ENCODE assay signal across 7 mouse cellular contexts in the genomic region with DNA sequence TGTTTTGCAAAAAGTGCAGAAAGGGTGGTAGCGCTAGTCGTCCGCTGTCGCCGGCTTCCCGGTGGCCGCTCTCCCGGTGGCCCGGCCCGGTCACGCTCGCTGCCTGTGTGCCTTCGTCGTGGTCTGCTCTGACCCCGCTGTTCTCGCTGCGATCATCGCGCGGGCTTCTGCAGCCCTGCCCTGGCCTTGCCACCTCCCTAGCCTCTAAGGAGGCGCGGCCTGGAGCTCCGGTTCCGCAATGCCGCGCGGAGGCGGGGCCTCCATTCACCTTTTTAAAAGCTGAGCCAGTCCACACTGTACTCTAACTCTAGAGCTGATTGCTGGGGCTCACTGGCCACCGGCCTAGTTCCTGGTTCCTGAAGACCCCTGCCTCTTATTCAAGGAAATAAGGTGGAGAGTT. TPM values are rescaled to one million over a fixed set of nuclear protein-coding genes. Genes with fewer than 3 reads are reported as not detected.
DNase-seq lines count a peak whose midpoint lies in the region; ATAC-seq and TF ChIP-seq lines count a peak whose summit lies in the region.

No protein-coding gene starts in this region.

- no peaks in the 10 kb centered on the region for H3K4me1 ChIP-seq in hindbrain, postnatal 0 days (ENCODE audit: insufficient read depth, low read length)
- peaks cover 0 to 2% of the 10 kb centered on the region in 2 experiments; a peak in 2 of 4 replicates for H3K4me1 ChIP-seq in liver, embryonic 14.5 days (replicated peaks; ENCODE audit: control insufficient read depth in 2 of 2, insufficient read depth in 2 of 2, low read length in 1 of 2)

- TF ChIP-seq CTCF in hindbrain, postnatal 0 days (IDR thresholded peaks at IDR 0.05; ENCODE audit: low read depth), result no peak
- TF ChIP-seq CTCF in liver, embryonic 14.5 days (IDR thresholded peaks at IDR 0.05; ENCODE audit: low read depth), result no peak

- peak; percentile 53; the same call in 1 of the 2 replicates for ATAC-seq in hindbrain, postnatal 0 days
- peak; percentile 97 for ATAC-seq in liver, embryonic 14.5 days (ENCODE audit: insufficient read depth)

- H3K27ac ChIP-seq in hindbrain, postnatal 0 days, result peak overlapping the region; percentile 12; the same call in 1 of the 2 replicates
- H3K27ac ChIP-seq in liver, embryonic 14.5 days, result no peak overlapping the region

- H3K27me3 ChIP-seq in hindbrain, postnatal 0 days (ENCODE audit: insufficient read depth, low read length), result no peaks in the 10 kb centered on the region
- H3K27me3 ChIP-seq in liver, embryonic 14.5 days (ENCODE audit: control insufficient read depth, insufficient read depth, low read length), result no peaks in the 10 kb centered on the region

- H3K4me2 ChIP-seq in hindbrain, postnatal 0 days (ENCODE audit: low read depth, low read length), result peak overlapping the region; percentile 55
- peak overlapping the region; percentile 88 for H3K4me2 ChIP-seq in liver, embryonic 14.5 days (ENCODE audit: low read depth)

- TF ChIP-seq EP300 in liver, embryonic 14.5 days (IDR thresholded peaks at IDR 0.05; ENCODE audit: low read depth), result no peak

- H3K36me3 ChIP-seq in hindbrain, postnatal 0 days (ENCODE audit: insufficient read depth, low read length), result no peaks in the 10 kb centered on the region
- no peaks in the 10 kb centered on the region for H3K36me3 ChIP-seq in liver, embryonic 14.5 days (replicated peaks; ENCODE audit: control insufficient read depth, insufficient read depth, low read depth)

- peak overlapping the region; percentile 28 for H3K9ac ChIP-seq in hindbrain, postnatal 0 days (replicated peaks; ENCODE audit: low read length)
- H3K9ac ChIP-seq in liver, embryonic 14.5 days (replicated peaks), result peak overlapping the region; percentile 77

- WGBS in hindbrain, postnatal 0 days, result 5% methylated on average over 29 of the region's 29 CpGs
- WGBS in liver, embryonic 14.5 days (ENCODE audit: insufficient replicate concordance), result under 1% methylated on average over 29 of the region's 29 CpGs

- no peaks in the 10 kb centered on the region for H3K9me3 ChIP-seq in hindbrain, postnatal 0 days (ENCODE audit: low read length)
- no peaks in the 10 kb centered on the region for H3K9me3 ChIP-seq in liver, embryonic 14.5 days (ENCODE audit: control insufficient read depth, low read length)

- peak overlapping the region; percentile 32 for H3K4me3 ChIP-seq in hindbrain, postnatal 0 days (ENCODE audit: low read length)
- peak overlapping the region; percentile 57 to 68 for H3K4me3 ChIP-seq in liver, embryonic 14.5 days (ENCODE audit: insufficient read depth in 1 of 2, low read depth in 2 of 2, low read length in 2 of 2)

- peak; percentile 65 for DNase-seq in adrenal gland, adult 8-10 months
- DNase-seq in cerebellum, postnatal 14 days, result peak; percentile 58 to 59
- DNase-seq in gastrocnemius, postnatal 10 days, result peak; percentile 61
- DNase-seq in hindbrain, postnatal 0 days (ENCODE audit: low spot score), result peak; percentile 47
- DNase-seq in liver, embryonic 14.5 days (ENCODE audit: low read depth in 3 of 3, low spot score in 3 of 3), result peak; percentile 51 to 54 (median 53)
- peak; percentile 44 to 47 for DNase-seq in natural killer cell, adult 2 months (ENCODE audit: low spot score in 2 of 2)
- DNase-seq in testis, postnatal 10 days (ENCODE audit: low spot score), result peak; percentile 79

RNA-seq across cellular contexts. Expression of gene Hsf5, which starts 22.2 kb away (rescaled TPM):
- total RNA-seq in adrenal gland, adult 8-10 months (2022), result under 1 TPM in 2 of 4 experiments, not detected in 2; 0.27 to 0.49 TPM
- total RNA-seq in gastrocnemius, postnatal 10 days (2021), result under 1 TPM in 1 of 2 experiments, not detected in 1; 0.05 TPM
- 0.10 and 0.29 TPM in 2 replicates for total RNA-seq in hindbrain, postnatal 0 days (2014; rRNA removed)
- 0.20 and 0.33 TPM in 2 replicates for polyA plus RNA-seq in hindbrain, postnatal 0 days (2015; fragmentation: Nextera tagmentation; extraction: Ambion mirVana)
- 0.02 TPM in 1 of 2 replicates, not detected in the other for polyA plus RNA-seq in liver, embryonic 14.5 days (2012; rRNA removed)
- polyA plus RNA-seq in liver, embryonic 14.5 days (2014; fragmentation: Nextera tagmentation; extraction: Ambion mirVana), result not detected in 2 replicates

RNA-seq across cellular contexts. Expression of gene Rnf43, which starts 23.3 kb away (rescaled TPM):
- 10 to 100 TPM in 2 of 4 experiments, 1 to 10 TPM in 2; 4.8 to 17.8 (median 10.7) TPM for total RNA-seq in adrenal gland, adult 8-10 months (2022)
- total RNA-seq in gastrocnemius, postnatal 10 days (2021), result under 1 TPM; 0.07 to 0.16 TPM
- total RNA-seq in hindbrain, postnatal 0 days (2014; rRNA removed), result 0.90 and 10.7 TPM in 2 replicates
- polyA plus RNA-seq in hindbrain, postnatal 0 days (2015; fragmentation: Nextera tagmentation; extraction: Ambion mirVana), result 0.85 and 1.8 TPM in 2 replicates
- 3.5 and 4.2 TPM in 2 replicates for polyA plus RNA-seq in liver, embryonic 14.5 days (2012; rRNA removed)
- 4.5 and 5.0 TPM in 2 replicates for polyA plus RNA-seq in liver, embryonic 14.5 days (2014; fragmentation: Nextera tagmentation; extraction: Ambion mirVana)

RNA-seq across cellular contexts. Expression of gene Mtmr4, which starts 47.2 kb away (rescaled TPM):
- total RNA-seq in adrenal gland, adult 8-10 months (2022), result 10 to 100 TPM; 33.5 to 38.1 (median 34.7) TPM
- 10 to 100 TPM; 10.9 to 13.3 TPM for total RNA-seq in gastrocnemius, postnatal 10 days (2021)
- total RNA-seq in hindbrain, postnatal 0 days (2014; rRNA removed), result 110 and 125 TPM in 2 replicates
- polyA plus RNA-seq in hindbrain, postnatal 0 days (2015; fragmentation: Nextera tagmentation; extraction: Ambion mirVana), result 30.6 and 34.8 TPM in 2 replicates
- polyA plus RNA-seq in liver, embryonic 14.5 days (2012; rRNA removed), result 5.7 and 6.5 TPM in 2 replicates
- 8.7 and 9.2 TPM in 2 replicates for polyA plus RNA-seq in liver, embryonic 14.5 days (2014; fragmentation: Nextera tagmentation; extraction: Ambion mirVana)
